Mouse (Mus musculus) cortical plate, adult 2 months (tissue): ENCODE data around the gene Sox15.

Source experiments
- CTCF ChIP-seq: fragments of 200-500 bp; IDR thresholded peaks from 2 replicates; pipeline ENCODE4 v1.5.1; 2011; ENCODE audit warnings: mild to moderate bottlenecking, control low read depth, low read length; ENCODE audit not compliant: insufficient read depth; ENCODE audit errors: extremely low read depth
- POLR2A ChIP-seq: fragments of 200-500 bp; IDR thresholded peaks from 2 replicates; pipeline ENCODE4 v1.6.1; 2011; ENCODE audit warnings: mild to moderate bottlenecking, low read length, control low read depth; ENCODE audit not compliant: insufficient read depth; ENCODE audit errors: extremely low read depth

GRCm38 (mm10) chr11:69695046-69695360 lies 39.9 kb downstream of the Sox15 start:
- TF ChIP-seq CTCF (no peak), POLR2A (0 out of 2 replicates have a peak, but pooled peaks have one; percentile 17)
